Mouse (Mus musculus): ENCODE data around the gene Nt5dc3.

DNA sequence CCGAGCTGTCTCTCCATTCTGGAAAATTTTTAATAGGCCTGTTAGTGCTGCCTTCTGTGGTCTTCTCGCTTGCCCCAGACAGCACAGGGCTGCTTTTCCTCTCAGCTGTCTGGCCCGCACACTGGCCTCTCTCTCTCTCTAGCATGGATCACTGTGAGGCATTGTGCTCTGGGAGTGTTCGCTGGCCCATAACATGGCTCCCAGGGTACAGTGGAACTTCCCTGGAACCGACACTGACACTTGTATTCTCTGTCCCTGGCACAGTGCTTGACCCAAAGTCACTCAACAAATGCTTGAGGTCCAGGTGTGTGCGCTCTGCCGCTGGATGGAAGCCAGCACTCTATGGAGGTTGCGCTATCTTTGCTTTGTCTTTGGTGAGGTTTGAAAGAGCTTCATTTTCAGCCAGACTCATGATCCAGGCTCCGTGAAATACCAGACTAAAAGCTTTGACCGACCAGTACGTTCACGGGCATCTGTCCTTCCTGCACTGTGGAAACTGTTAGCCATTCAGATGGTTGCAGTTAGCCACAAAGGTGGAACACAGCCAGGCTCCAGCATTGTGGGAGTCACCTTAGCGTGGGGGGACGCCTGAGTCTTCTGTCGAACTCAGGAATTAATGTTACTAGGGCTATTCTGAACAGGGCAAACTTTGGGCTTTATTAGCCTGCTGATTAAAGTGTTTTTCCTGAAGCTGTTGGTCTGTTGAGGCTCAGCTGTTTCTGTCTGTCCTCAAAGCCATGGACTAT lies 29.4 kb downstream of the Nt5dc3 start:
- no peak for TF ChIP-seq POLR2A (IDR thresholded peaks at IDR 0.05; ENCODE audit: borderline replicate concordance, extremely low read depth, insufficient read depth, insufficient read length, poor library complexity, severe bottlenecking)
- no peak for TF ChIP-seq CTCF (IDR thresholded peaks at IDR 0.05; ENCODE audit: borderline replicate concordance, extremely low read depth, insufficient read depth, insufficient read length)
